Mouse (Mus musculus) small intestine, adult 2 months (tissue): ENCODE measurements at regions not wholly inside any gene's neighbourhood (a gene's known extent, or its start where the extent isn't known, plus 50 kb on each side); places are given as distances from the start of the nearest gene placed in this dataset.

Experiments
- CTCF ChIP-seq: fragments of 200-500 bp; IDR thresholded peaks from 2 replicates; pipeline ENCODE4 v1.5.1; 2012; ENCODE audit warnings: low read depth, mild to moderate bottlenecking, control low read depth, inconsistent platforms, low read length, moderate library complexity, mixed read lengths; ENCODE audit not compliant: insufficient replicate concordance, insufficient read length; ENCODE audit errors: extremely low read depth
- POLR2A ChIP-seq: fragments of 200-500 bp; IDR thresholded peaks from 2 replicates; pipeline ENCODE4 v1.6.1; 2012; ENCODE audit warnings: low read depth, mild to moderate bottlenecking, control low read depth, inconsistent platforms, low read length, moderate library complexity

DNA sequence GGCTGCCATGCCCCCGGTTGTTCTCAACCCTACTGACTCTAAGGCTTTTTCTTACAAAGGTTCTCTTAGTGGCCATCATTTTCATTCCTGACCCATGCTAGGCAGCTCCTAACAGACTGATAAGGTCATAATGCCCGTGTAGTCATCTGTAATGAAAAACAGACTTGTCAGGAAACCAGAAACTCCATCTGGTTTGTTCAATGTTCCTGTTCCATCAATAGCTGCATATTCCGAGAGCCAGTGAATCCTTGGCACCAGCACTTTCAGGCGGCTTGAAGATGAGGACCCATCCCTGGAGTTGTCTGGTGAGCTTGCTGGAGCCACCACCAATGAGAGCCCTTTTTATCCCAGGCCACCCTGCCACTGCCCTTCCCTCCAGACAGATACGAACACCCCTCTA, 181.7 kb upstream of the Klf14 start:
- no peak for TF ChIP-seq POLR2A
- TF ChIP-seq CTCF, result no peak
